Mouse (Mus musculus) cerebellum, adult 2 months (tissue): ENCODE measurements around the gene Pdhx.

Experiments
- CTCF ChIP-seq: fragments of 200-500 bp; IDR thresholded peaks from 2 replicates; pipeline ENCODE4 v1.5.1; 2011; ENCODE audit warnings: low read depth, mild to moderate bottlenecking, control low read depth, low read length, moderate library complexity, borderline replicate concordance; ENCODE audit not compliant: insufficient read depth
- POLR2A ChIP-seq: fragments of 200-500 bp; IDR thresholded peaks from 2 replicates; pipeline ENCODE4 v1.6.1; 2011; ENCODE audit warnings: low read length, control low read depth, borderline replicate concordance; ENCODE audit not compliant: insufficient read depth

- TF ChIP-seq CTCF = peak; percentile 3; the same call in 1 of the 2 replicates
- TF ChIP-seq POLR2A = no peak
These were observed 60.3 kb downstream of the Pdhx start for GRCm38 (mm10) chr2:103012782-103013575.
